Mouse (Mus musculus) liver, embryonic 16.5 days (tissue): ENCODE results near the gene Plaa. TPM values are rescaled to one million over a fixed set of nuclear protein-coding genes. Genes with fewer than 3 reads are reported as not detected.

ENCODE experiments used
- ATAC-seq: fragments of 200-750 bp; cut with Nextera tagmentation; 2 replicates; pipeline ENCODE4 v1.8.0; 2017; ENCODE audit warnings: low read depth, mild to moderate bottlenecking, moderate number of reproducible peaks, moderate library complexity
- H3K27ac ChIP-seq: fragments of 300-500 bp; sonication (generic); 2 replicates; pipeline ENCODE4 v1.5.1; 2014; ENCODE audit warnings: mild to moderate bottlenecking, low read length
- H3K27me3 ChIP-seq: fragments of 300-500 bp; sonication (generic); 2 replicates; pipeline ENCODE4 v1.6.1; 2014; ENCODE audit warnings: low read depth, low read length, mixed read lengths; ENCODE audit not compliant: control insufficient read depth, insufficient read depth
- H3K36me3 ChIP-seq: fragments of 300-500 bp; sonication (generic); 2 replicates; pipeline ENCODE4 v1.6.1; 2014; ENCODE audit warnings: mild to moderate bottlenecking; ENCODE audit not compliant: control insufficient read depth, insufficient read depth
- H3K4me1 ChIP-seq: fragments of 300-500 bp; sonication (generic); 2 replicates; pipeline ENCODE4 v1.6.1; 2014; ENCODE audit warnings: low read depth, low read length, mixed read lengths; ENCODE audit not compliant: control insufficient read depth
- H3K4me2 ChIP-seq: fragments of 300-500 bp; sonication (generic); 2 replicates; pipeline ENCODE4 v1.6.1; 2014; ENCODE audit warnings: low read depth, low read length, mixed read lengths
- H3K4me3 ChIP-seq: fragments of 300-500 bp; sonication (generic); 2 replicates; pipeline ENCODE4 v1.5.1; 2014; ENCODE audit warnings: low read depth, mild to moderate bottlenecking, low read length
- H3K9ac ChIP-seq: fragments of 300-500 bp; sonication (generic); 2 replicates; pipeline ENCODE4 v1.6.1; 2014; ENCODE audit warnings: low read depth, low read length
- H3K9me3 ChIP-seq: fragments of 300-500 bp; sonication (generic); replicated peaks from 2 replicates; pipeline ENCODE4 v1.6.1; 2016; ENCODE audit warnings: low read length; ENCODE audit not compliant: control insufficient read depth
- WGBS: fragments of 180-500 bp; shearing (Covaris S2); extraction: QIAGEN DNeasy Blood & Tissue Kit; methylation state at CpG from one replicate; pipeline ENCODE4 v1.1.7; 2014; ENCODE audit not compliant: insufficient replicate concordance; 5-methylcytosine and 5-hydroxymethylcytosine counted together
- polyA plus RNA-seq: library from polyadenylated mRNA; unstranded; fragments of >200 nt; fragmentation: Nextera tagmentation; extraction: Ambion mirVana; gene quantifications from 2 replicates; pipeline ENCODE4 v1.2.1, GENCODE M21; 2015

Plaa gene
- polyA plus RNA-seq, 1 experiment from 2014 or later = 22.2 TPM

DNA sequence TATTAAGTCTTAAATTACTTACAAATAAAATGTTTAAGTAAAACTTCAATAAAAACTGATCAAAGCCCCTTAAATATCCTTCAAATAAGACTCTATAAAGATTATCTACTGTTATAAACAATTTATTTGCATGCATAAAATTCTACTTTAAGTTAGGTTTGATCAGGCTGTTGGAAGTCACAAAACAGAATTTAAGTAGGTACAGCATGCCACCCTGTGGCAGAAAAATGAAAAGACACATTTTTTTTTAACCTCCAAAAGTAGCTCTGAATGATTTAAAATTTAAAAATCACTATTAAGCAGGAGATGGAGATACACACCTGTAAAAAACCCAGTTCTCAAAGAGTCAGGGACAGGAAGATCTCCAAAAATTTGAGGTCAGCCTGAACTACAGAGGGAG, 79.7 kb downstream of the Plaa start:
- Histone ChIP-seq H3K4me3 (no peak overlapping the region), H3K27ac (no peak overlapping the region), H3K9me3 (no peaks in the 10 kb centered on the region), H3K9ac (no peak overlapping the region), H3K4me1 (no peaks in the 10 kb centered on the region), H3K4me2 (no peak overlapping the region), H3K36me3 (no peaks in the 10 kb centered on the region), H3K27me3 (no peaks in the 10 kb centered on the region)
- ATAC-seq = no peak

DNA sequence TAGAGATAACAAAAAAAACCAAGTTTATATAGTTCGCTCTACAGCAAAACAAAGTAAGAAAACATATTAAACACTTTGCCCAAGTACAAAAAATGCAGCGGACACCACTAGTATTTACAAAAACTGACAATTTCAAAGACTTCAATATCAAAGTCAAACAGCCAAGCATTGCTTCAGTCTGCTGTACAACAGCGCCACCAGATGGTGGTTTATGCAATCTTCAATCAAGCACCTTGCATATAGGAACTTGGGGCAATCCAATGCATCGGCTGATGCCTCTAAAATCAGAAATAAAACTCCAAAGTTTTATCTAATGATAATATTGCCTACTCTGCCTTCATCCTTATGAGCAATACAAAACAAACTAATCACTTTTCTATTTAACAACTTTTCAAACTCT, 85.4 kb downstream of the Plaa start:
- WGBS = 62% methylated on average over 4 of the region's 4 CpGs

More for the DNA sequence above, 85.4 kb downstream of the Plaa start:
- H3K9ac ChIP-seq = no peak overlapping the region
- no peak overlapping the region for H3K4me3 ChIP-seq
- H3K4me1 ChIP-seq = no peaks in the 10 kb centered on the region
- H3K9me3 ChIP-seq = no peaks in the 10 kb centered on the region
- H3K4me2 ChIP-seq = no peak overlapping the region
- no peak for ATAC-seq
- no peak overlapping the region for H3K27ac ChIP-seq
- no peaks in the 10 kb centered on the region for H3K36me3 ChIP-seq
- no peaks in the 10 kb centered on the region for H3K27me3 ChIP-seq

Other genes with a start within 250 kb of the Plaa start
- not detected in 2 replicates for gene Gm10306, start 46.7 kb downstream of the Plaa start, polyA plus RNA-seq
- gene Caap1, start 46.4 kb downstream of the Plaa start, polyA plus RNA-seq = 5.3 and 7.1 TPM in 2 replicates
- gene Ift74, start 11.2 kb upstream of the Plaa start, polyA plus RNA-seq = 2.0 and 2.2 TPM in 2 replicates
- 0.04 and 0.13 TPM in 2 replicates for gene Lrrc19, start 46.9 kb upstream of the Plaa start, polyA plus RNA-seq
- 4.8 and 5.1 TPM in 2 replicates for gene Tek, start 136.0 kb upstream of the Plaa start, polyA plus RNA-seq